Mouse (Mus musculus): ENCODE measurements around the gene Nr2c2ap.

Gene Nr2c2ap

DNA sequence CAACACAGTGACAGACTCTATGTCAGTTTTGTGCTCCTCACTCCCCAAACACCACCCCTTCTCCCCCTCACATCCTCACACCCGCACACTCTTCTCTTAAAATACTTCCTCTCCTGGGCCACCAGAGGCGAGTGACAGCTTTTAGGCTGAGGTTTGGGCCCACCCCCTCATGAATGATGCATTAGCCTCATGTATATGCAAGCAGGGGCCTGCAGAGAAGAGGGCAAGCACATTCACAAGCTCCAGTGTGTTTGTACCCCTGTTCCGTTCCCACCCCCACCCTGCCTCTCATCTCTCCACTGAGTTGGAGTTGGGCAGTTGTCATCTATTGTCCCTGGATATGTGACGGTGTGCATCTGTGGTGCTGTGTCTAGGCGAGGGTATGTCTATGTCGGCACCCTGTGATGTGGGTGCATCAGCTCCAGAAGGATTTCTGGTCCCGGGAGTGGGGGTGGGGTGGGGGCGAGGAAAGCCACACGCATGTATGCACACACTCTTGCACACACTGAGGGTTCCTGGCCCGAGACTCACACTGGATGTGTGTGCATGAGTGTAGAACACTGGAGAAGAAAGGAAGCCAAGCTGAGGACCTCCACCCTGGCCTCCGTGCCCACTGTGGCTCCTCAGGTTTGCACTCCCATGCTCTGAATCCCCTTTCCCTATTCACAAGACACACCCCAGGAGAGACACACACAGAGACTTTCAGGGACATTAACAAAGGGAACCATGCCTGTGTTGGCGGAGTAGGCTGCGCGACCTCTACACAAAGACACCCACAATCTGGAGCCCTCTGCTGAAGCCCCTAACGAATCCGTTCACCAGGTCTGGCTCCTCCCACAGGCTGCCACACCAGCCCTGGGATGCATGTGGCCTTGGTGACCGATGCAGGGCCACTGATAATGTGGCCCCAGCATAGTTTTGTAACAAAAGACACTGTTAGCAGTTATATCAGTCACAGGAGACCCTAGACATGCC is 12.1 kb upstream of the Nr2c2ap start:
- DNase-seq (ENCODE audit: low read depth, low spot score), result no peak

DNA sequence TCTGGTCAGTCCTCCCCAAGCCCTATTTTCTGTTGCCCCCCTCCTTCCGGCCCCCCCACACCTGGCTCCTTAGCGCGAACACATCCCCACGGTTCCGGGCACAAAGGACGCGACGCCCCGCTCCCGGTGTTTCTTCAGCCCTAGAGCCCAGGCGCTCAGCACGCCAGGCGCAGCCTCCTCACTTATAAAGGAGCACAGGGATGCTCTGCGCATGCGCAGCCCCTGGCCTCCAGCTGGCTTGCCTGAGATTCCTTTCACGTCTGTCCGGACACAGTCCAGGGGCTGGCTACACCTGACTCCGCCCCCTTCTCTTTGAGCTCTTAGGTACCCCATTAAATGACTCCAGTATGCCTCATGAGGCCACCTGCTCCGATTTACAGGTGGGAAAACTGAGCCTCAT is 10.5 kb upstream of the Nr2c2ap start, which contains the start of gene Ncan:
Ncan (minus strand) TSS at position 207 of the 400 bp plus-strand sequence.
- DNase-seq (ENCODE audit: low read depth, low spot score), result peak; percentile 79

DNA sequence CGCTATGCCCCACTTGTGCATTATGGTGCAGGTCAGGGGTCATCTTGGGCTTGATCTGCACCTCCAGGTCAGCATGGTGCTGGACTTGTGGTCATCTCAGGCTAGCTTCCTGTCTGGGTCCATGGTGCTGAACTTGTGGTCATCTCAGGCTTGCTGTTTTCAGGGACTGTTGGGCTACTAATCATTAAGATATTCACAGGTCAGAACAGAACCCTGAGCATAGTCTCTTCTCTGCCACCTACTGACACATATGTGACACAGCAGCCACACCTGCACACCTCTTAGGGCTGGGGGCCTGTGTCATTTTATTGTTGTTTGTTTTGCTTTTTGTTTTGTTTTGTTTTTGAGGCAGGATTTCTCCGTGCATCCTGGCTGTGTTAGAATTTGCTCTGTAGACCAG is 8.3 kb upstream of the Nr2c2ap start:
- no peak for DNase-seq (ENCODE audit: low read depth, low spot score)

DNA sequence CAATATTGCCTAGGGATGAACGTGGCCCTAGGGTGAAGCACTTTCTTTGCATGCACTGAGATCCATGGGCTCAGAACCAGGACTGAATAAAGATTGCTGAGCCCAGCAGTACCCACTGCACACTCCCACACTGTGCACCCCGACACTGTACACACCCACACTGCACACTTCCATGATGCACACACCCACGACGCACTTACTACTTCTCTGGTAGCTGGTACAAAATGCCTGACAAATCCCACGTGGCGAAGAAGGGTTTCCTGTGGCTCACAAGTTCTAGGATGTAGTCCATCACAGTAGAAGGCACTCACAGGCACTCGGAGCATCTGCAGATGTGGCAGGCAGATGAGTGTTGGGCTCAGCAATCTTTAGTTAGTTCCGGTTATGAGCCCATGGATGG is 6.1 kb upstream of the Nr2c2ap start:
- DNase-seq (ENCODE audit: low read depth, low spot score), result no peak

DNA sequence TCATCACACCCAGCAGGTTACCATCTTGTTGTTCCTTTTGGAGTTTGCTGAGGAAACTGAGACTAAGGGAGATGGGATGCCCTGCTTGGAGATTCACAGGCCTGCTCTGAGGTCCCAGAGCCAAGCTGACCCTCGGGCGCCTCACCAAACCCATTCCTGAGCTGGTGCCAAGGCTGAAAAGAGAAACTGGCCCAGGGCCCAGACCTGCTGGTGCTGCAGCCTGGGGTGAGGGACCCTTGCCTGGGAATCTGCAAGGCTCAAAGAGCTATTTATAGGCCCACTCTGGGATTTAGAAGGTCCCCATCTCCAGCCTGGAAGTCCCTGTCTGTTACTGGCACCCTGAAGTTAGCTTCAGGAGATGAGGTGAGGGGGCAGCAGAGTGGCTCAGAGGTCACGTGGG is 2.7 kb upstream of the Nr2c2ap start:
- DNase-seq (ENCODE audit: low read depth, low spot score), result no peak

DNA sequence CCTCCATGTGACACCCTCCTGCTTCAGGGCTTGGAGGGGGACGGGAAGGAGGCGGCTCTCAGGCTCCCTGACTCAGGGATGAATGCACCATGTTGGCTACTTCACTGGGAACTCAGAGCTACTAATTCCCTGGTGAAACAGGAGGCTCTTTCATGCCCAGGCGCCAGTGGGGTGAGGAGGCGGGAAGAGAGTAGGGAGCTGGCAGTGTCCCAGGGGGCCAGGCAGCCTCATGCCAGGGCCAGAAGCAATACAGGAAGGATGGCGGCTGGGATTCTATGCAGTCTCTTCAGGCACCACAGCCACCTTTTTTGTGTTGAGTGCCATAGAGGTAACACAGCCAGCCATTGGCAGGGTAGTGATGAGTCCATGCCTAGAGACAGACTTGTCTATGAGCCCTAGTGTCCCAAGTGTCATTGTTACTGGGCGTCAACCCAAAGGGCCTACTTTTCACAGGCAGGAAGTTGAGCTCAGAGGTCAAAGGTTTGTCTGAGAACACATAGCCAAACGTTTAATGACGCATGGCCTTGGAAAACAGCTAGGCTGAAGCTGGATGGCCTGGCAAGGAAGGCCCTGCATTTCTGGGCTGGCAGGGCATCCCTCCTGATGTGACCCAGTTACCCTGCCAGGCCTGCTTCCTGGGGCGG is 1.7 kb upstream of the Nr2c2ap start:
- no peak for DNase-seq (ENCODE audit: low read depth, low spot score)

DNA sequence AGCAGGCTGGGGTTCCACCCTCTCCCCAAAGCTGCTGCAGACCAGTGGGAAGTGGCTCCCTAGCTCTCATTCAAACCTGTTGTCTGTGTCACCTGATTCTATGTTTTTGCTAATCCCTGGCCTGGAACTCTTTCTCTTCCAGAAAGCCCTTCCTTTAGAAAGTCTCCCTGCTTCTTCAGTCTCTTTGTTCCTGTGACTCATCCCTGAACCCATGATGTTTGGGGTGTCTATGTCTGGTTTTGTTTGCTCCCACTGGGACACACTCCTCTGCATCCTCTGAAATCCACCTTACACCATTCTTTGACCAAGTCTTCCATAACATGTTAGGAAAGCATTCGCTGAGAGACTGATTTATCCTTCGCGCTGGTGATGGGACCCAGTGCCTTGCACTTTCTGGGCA is 1.1 kb upstream of the Nr2c2ap start:
- DNase-seq (ENCODE audit: low read depth, low spot score), result no peak

DNA sequence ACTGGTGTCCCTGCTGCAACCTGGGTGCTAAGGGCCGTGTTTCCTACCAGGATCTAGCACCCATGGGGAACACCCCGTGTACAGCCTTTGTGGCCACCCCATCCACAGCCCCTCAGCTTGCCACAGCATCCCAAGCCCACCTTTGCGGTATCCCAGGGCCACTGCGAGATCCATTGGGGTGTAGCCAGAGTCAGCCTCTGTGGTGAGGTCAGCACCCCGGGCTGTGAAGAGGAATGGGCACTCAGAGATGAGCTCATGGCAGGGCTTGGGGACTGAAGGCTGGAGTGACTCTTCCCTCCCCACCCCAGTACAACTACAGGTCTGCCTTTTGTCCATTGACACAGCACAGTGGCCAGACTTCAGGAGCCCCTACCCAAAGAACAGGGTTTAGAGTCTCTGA is 3.0 kb downstream of the Nr2c2ap start:
- DNase-seq (ENCODE audit: low read depth, low spot score), result no peak

DNA sequence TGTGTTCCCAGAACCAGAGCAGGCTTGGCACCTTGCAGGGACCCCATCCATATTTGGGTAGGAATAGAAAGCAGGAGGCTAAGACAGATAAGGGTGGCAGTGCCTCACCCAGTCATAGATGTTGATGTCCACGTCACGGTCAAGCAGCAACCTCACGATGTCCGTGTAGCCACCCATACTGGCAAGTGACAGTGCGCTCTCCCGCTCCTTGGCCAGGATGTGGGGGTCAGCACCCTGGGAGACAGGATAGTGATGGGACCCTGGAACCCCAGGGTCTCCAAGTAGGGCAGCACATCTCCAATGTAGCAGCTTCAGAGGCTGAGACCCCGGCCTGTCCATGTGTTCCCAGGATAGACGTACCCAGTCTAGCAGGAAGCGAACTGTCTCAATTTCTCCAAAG is 3.8 kb downstream of the Nr2c2ap start:
- DNase-seq (ENCODE audit: low read depth, low spot score), result no peak

DNA sequence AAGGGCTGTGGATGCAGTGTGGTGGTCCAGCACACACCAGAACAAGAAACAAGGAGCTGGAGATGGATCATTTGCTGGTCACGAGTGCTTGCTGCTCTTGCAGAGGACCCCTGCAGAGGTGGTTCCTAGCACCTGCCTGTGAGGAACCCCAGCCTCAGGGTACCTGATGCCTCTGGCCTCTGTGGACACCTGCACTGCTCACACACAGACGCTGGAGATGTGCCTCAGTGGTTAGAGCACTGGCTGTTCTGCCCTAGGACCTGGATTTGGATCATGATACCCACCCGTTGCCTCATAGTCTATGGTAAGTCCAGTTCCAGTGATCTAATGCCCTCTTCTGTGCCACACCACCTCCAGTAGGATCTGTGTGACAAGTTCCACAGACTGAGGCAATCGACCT is 5.5 kb downstream of the Nr2c2ap start:
- DNase-seq (ENCODE audit: low read depth, low spot score), result no peak

DNA sequence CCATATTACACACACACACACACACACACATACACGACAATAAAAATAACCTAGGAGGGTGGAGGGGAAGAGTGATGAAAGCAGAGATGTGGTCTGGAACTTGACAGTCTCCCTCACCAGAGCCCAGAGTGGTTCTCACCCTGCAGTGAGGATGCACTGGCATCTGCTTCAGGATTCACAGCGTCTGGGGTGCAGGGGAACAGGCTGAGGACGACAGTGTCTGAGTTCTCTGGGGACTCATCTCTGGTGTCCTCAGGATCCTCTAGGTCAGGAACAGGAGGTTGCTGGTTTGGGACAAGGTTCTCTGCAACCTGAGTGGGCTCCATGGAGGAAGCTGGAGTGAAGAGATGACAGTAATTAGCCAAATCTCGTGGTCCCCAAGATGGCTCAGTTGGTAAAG is 6.8 kb downstream of the Nr2c2ap start:
- DNase-seq (ENCODE audit: low read depth, low spot score), result no peak

DNA sequence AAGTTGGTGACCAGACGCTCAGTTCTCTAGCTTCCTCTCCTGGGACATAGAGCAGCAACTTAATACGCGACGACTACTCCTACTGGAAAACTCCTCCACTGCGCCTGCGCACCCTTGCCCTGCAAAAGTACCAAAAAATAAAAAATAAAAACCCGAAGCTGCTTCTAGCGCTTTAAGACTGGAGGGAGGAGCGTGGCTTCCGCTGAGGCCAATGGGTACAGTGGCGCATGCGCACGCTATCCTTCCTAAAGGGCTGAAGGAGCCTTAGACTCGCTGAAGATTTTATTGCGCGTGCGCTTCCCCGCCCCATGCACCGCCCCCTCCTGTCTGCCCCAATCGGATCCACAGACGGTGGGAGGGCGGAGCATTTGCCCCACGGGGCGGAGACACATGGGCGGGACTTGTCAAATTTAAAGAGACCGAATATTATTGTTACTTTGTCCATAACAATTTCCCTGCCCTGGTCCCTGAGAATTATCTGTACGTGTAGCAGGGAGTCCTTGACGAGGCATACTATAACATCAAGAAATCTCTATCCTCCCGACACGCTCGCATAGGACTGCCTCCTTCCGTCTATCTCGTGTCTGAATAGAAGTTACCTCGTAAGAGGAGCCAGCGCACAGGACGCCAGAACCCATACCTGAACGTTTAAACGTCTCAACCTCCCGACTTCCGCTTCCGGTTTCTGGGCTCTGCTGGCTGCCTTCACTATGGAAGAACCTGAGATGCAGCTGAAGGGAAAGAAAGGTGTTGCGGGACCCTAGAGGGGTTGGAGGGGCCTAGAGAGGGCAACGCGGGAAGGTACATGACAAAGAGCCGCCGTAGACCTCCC is 8.1 kb downstream of the Nr2c2ap start, which contains the start of the genes Rfxank, Borcs8 and Mef2b:
Rfxank (minus strand) TSS at position 129 of the 832 bp plus-strand sequence.
Borcs8 (plus strand) TSS at position 474 of the 832 bp plus-strand sequence.
Mef2b (plus strand) TSS at position 686 of the 832 bp plus-strand sequence.
- DNase-seq (ENCODE audit: low read depth, low spot score), result peak; percentile 97

DNA sequence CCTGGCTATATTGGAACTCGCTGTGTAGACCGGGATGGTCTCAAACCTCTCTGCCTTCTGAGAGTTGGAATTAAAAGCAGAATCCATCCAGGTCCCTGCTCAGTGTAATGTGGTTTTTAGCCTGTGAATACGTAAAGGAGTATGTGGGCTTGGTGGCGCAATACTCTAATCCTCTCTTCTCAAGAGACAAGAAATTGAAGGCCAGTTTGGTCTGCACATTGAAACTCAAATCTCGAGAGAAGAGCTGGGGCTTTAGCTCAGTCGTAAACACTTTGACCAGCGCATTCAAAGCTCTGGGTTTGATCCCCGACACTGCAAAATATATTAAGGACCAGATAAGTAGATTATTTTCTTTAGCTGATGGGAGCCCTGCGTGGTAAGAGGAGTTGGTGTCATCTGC is 8.8 kb downstream of the Nr2c2ap start:
- no peak for DNase-seq (ENCODE audit: low read depth, low spot score)

DNA sequence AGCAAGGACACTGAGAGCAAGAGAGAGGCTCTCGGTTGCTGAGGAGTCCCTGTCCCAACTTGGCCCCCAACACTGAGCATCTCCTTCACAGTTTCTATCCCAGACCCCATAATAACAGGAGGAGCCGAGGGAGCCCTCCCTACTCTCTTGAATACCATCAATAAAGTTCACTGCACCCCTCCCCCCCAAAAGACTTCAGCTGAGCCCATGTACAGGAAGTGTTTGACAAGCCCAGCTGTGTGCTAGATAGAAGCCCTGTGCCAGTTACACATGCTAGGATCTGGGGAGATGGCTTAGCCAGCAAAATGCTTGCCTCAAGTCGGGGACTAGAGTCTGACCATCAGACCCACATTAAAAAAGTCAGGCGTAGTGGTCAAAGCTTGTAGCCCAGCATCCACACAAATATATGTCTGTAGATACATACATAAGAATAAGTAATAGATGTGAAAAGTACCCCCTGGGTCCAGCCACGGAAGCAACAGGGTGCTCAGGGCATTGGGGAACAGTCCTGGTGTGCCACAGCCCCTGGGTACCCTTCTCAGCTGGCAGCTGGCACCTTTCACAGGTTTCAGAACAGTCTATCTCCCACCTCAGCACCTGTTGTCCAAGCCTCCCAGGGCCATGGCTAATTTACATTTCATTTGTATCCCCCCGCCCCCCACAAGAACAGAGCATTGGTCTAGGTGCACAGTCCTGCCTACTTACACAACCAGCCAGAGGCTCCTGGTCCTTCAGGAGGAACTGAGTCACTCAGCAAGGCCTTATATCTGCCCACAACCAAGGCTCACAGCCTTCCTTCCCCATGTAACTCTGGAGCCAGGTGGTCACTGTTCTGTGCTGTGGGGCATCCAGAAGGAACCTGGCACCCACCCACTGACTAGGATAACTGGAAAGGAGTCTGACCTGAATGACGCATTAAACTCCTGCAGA is 16.8 kb downstream of the Nr2c2ap start:
- no peak for DNase-seq (ENCODE audit: low read depth, low spot score)

DNA sequence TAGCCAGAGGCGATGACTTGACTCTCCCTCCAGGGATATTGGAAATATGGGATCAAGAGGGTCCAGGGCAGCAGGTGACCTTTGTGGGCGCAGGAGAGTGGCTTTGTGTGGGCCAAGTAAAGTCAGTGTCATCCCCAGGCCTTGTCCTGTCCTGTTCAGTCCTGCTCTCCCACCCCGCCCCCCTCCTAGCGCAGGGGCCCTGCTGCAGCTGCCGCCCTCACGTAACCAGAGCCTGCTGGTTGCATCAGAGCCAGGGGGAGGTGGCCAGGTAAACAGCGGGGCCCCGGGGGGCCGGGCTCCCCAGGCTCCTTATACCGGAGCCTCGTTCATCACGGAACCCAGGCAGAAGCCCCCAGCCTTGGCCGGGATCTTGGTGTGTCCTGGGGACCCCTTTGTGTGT is 19.0 kb downstream of the Nr2c2ap start:
- no peak for DNase-seq (ENCODE audit: low read depth, low spot score)

DNA sequence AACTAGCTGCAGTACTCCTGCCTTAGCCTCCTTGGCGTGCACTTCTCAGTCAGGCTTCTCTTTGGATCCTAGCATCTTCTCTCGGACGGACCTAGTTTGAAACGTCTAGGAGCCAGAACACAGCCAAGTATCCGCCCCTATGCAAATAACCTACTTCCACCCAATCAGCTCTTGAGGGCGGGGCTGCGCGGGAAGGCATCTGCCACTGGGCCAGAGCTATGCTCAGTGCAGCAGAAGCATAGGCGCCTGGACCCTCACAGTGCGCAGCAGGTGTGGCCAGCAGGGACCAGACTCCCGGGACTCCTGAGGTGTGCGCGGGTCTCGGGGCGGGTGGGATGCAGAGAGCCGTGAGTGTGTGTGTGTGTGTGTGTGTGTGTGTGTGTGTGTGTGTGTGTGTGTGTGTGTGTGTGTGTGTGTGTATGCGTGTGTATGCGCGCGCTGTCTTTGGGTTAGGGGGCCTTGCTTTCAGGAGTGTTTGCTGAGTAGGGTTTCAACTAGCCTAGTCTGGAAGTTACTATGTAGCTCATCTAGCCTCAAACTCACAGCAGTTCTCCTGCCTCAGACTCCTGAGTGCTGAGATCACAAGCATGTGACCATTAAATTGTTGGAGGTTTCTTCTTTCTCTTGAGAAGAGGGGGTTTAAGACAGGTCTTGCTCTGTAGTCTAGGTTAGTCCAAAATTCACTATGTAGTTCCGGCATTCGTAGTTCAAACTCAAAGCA is 21.6 kb downstream of the Nr2c2ap start:
- peak; percentile 75 for DNase-seq (ENCODE audit: low read depth, low spot score)

DNA sequence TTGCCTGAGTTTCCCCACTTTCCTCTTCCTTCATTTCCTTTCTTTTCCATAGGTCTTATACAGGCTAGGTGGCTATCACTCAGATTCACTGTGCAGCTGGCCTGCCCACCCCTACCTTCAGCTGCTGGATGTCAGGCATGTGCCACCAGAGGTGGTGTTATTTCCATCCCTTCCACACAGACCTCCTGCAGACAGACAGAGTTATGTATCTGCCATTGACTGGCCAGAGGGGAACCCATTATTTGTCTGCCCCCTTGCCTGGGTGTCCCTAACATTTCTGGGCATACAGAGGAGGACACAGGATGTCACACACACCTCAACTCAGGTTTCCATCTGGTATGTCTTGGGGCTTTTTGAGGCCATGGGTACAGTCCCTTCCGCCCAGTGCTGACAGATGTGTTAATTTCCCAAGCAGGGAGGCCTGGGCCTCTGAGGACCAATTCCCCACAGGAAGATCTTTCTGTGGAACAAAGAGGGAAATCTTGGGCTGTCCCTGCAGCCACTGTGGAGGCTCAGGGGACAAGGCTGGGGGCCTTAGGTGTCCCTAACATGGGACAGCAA is 26.2 kb downstream of the Nr2c2ap start:
- DNase-seq (ENCODE audit: low read depth, low spot score), result no peak

DNA sequence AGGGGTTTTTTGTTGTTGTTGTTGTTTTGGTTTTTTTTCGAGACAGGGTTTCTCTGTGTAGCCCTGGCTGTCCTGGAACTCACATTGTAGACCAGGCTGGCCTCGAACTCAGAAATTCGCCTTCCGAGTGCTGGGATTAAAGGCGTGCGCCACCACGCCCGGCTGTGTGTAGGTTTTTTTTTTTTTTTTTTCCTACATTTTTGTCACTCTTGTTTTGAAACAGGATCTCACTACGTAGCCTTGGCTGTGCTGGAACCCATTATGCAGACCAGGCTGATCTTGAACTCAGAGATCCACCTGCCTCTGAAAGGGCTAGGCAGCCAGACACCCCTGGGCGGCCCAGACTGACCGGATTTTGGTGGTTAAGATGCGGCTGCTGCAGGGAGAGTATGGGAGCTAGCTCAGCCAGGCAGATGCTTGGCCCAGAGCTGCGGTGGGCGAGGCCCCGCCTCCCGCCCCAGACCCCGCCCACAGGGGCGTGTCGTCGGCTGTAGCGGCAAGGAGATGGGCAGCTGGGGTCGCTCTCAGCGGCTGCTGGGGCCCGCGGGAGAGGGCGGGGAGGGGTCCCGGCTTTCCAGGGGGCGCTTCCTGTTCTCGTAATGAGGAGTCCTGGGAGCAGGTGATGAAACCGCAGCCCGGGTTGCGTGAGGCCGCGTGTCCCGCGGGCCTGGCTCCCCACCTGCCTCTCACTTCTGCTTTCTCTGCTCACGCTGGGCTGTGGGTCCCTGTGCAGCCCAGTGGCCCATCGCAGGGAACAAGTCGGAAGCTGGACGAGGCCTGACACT is 27.1 kb downstream of the Nr2c2ap start:
- DNase-seq (ENCODE audit: low read depth, low spot score), result peak; percentile 79

DNA sequence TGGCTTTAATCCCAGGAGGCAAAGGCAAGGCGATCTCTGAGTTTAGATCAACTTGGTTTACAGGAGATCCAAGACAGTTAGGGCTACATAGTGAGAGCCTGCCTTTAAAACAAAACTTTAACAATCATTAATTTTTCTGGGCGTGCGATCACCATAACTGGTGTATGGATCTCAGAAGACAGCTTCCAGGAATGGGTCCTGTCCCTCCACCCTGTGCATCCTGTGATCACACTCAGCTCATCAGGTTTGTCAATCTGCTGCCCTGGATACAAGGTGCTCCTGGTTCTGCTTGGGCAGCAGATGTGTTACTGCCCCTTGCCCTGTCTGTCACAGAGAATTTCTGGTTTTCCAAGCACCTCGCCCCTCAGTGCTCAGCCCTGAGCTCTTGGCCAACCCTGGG is 28.1 kb downstream of the Nr2c2ap start:
- no peak for DNase-seq (ENCODE audit: low read depth, low spot score)
